Mouse (Mus musculus) small intestine, adult 2 months (tissue): ENCODE results near the gene Mpped2. TPM values are rescaled to one million over a fixed set of nuclear protein-coding genes. Genes with fewer than 3 reads are reported as not detected.

ENCODE experiments used
- H3K27ac ChIP-seq: fragments of 200-500 bp; 2 replicates; pipeline ENCODE4 v1.5.1; 2012; ENCODE audit warnings: low read depth, low read length, control low read depth, inconsistent platforms; ENCODE audit not compliant: insufficient read depth
- H3K27me3 ChIP-seq: fragments of 200-500 bp; 2 replicates; pipeline ENCODE4 v1.6.1; 2012; ENCODE audit warnings: mild to moderate bottlenecking, moderate library complexity, low read length, inconsistent platforms; ENCODE audit not compliant: control insufficient read depth, insufficient read depth
- H3K36me3 ChIP-seq: fragments of 200-500 bp; 2 replicates; pipeline ENCODE4 v1.6.1; 2012; ENCODE audit warnings: mild to moderate bottlenecking, low read length, control low read depth, inconsistent platforms; ENCODE audit not compliant: control insufficient read depth, insufficient read depth
- H3K4me1 ChIP-seq: fragments of 200-500 bp; 2 replicates; pipeline ENCODE4 v1.6.1; 2012; ENCODE audit warnings: low read length, inconsistent platforms, mixed read lengths; ENCODE audit not compliant: control insufficient read depth, insufficient read depth, insufficient read length
- H3K4me3 ChIP-seq: fragments of 200-500 bp; 2 replicates; pipeline ENCODE4 v1.5.1; 2012; ENCODE audit warnings: low read depth, mild to moderate bottlenecking, control low read depth, inconsistent platforms, low read length, moderate library complexity
- CTCF ChIP-seq: fragments of 200-500 bp; IDR thresholded peaks from 2 replicates; pipeline ENCODE4 v1.5.1; 2012; ENCODE audit warnings: low read depth, mild to moderate bottlenecking, control low read depth, inconsistent platforms, low read length, moderate library complexity, mixed read lengths; ENCODE audit not compliant: insufficient replicate concordance, insufficient read length; ENCODE audit errors: extremely low read depth
- POLR2A ChIP-seq: fragments of 200-500 bp; IDR thresholded peaks from 2 replicates; pipeline ENCODE4 v1.6.1; 2012; ENCODE audit warnings: low read depth, mild to moderate bottlenecking, control low read depth, inconsistent platforms, low read length, moderate library complexity
- WGBS: fragments of 180-500 bp; shearing (Covaris S2); methylation state at CpG from one replicate; pipeline ENCODE4 v1.1.7; 2018; 5-methylcytosine and 5-hydroxymethylcytosine counted together
- polyA plus RNA-seq: library from polyadenylated mRNA; depleted of rRNA; stranded (reverse); fragments of >200 nt; gene quantifications from 2 replicates; pipeline ENCODE4 v1.2.3, GENCODE M21; 2012

Gene Mpped2
- polyA plus RNA-seq, 1 experiment, result 0.39 TPM

DNA sequence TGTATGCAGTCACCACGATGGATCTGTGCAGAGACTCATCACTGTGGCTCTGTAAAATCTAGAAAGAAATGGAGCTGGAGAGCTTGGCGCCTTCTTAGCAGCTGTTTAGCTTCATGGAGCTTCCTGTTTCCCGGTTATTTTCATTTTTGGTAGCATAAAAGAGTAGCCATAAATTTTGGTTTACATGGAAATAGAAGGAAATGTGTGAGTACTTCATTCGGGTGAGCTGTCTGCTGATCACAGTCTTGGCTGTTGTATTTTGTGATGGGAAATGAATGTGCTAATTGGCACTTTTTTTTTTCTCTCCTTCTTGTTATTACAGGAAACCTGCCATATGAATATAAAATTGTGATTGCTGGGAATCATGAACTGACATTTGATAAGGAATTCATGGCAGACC lies 90.2 kb downstream of the Mpped2 start:
- H3K4me1 ChIP-seq, result no peaks in the 10 kb centered on the region
- 66% methylated on average over 4 of the region's 4 CpGs for whole genome bisulfite sequencing
- no peak overlapping the region for H3K4me3 ChIP-seq
- no peak for TF ChIP-seq POLR2A
- no peak for TF ChIP-seq CTCF
- H3K36me3 ChIP-seq, result no peaks in the 10 kb centered on the region
- H3K27me3 ChIP-seq, result no peaks in the 10 kb centered on the region
- no peak overlapping the region for H3K27ac ChIP-seq

DNA sequence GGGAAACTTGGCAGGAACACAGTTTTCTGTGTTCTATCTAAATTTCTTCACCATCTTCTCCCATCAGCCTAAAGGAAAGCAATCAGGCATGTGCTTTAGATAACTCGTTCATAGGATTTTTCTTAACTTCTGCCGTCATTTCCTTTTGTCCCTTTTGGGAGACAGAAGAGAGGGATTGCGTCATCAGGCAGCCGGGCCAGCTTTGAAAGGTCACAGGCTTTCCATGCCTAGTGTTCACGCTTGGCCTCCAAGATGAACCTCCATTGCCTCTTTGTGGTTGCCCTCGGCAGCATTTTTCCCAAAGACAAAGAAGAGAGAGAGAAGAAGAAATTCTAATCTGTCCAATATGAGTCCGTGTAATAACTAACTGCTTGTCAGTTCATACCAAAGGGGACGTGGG lies 95.0 kb downstream of the Mpped2 start:
- WGBS, result 57% methylated on average over 8 of the region's 8 CpGs
- H3K27me3 ChIP-seq, result no peaks in the 10 kb centered on the region
- H3K4me3 ChIP-seq, result no peak overlapping the region
- no peaks in the 10 kb centered on the region for H3K36me3 ChIP-seq
- TF ChIP-seq POLR2A (no peak), CTCF (no peak)
- no peaks in the 10 kb centered on the region for H3K4me1 ChIP-seq
- H3K27ac ChIP-seq, result no peak overlapping the region

DNA sequence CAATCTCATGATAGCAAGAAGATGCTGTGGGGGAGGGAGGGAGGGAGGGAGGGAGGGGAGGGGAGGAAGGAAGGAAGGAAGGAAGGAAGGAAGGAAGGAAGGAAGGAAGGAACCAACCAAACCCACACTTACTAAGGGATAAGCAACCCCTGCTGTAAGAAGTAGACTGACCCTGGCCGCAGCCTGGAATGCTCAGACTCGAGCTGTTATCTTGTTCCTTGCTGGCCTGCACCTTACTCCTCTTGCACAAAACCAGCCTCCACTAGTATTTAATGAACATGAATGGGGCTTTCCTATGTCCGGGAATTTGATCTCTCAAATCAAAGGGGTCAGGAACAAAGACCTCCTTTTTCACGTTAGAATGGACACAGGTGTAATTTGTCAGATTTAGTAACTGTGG lies 95.5 kb downstream of the Mpped2 start:
- Histone ChIP-seq H3K27me3 (no peaks in the 10 kb centered on the region), H3K36me3 (no peaks in the 10 kb centered on the region), H3K4me1 (no peaks in the 10 kb centered on the region), H3K4me3 (no peak overlapping the region), H3K27ac (no peak overlapping the region)
- no peak for TF ChIP-seq POLR2A
- no peak for TF ChIP-seq CTCF
- 66% methylated on average over 4 of the region's 4 CpGs for WGBS

DNA sequence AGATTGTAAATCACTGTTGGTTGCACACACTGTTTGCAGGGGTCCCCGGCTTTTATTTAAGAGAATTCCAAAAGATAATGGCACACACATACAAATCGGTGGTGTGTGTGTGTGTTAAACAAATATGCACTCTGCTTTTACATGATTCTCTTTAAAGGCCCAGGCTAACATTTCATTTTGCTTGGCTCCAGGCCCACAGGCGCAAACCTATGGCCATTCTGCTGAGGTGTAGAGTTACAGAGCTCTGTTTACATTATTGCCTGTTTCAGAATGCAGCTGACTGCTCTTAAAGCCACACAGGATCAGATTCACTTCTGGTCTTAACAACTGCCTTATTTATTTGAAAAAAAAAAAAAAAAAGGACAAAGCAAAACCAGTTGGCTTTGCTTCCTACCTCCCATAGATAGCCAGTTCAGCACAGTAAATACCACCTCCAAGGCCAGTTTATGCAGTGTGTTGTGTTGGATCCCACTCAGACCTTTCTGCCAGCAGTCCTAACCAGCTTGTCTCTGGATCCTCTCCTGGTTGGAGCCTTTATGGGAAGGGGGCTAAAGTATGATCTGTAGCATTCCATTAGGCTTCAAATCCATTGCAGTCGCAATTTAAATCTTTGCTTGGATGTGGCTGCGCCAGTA lies 96.7 kb downstream of the Mpped2 start:
- 61% methylated on average over 5 of the region's 5 CpGs for WGBS
- H3K36me3 ChIP-seq, result no peaks in the 10 kb centered on the region
- no peak overlapping the region for H3K27ac ChIP-seq

DNA sequence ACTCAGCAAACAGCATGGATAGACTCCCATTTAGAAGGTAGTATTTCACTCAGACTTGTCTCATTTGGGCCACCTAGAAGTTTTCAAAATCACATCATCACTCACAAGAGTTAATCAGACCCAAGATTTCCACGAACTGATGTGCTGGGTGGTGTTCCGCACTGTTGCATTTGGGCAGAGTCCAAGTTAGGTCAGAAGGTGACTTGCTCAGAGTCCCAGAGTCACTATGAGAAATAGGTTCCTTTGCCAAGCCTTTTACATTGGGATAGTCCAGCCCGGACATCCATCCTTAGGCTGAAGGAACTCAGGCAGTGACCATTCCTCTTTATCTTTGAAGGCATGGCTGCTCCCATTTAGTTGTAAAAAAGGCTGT lies 97.2 kb downstream of the Mpped2 start:
- H3K36me3 ChIP-seq, result no peaks in the 10 kb centered on the region
- H3K4me3 ChIP-seq, result no peak overlapping the region
- no peaks in the 10 kb centered on the region for H3K27me3 ChIP-seq
- TF ChIP-seq CTCF (no peak), POLR2A (no peak)
- WGBS, result 66% methylated on average over 3 of the region's 3 CpGs
- H3K27ac ChIP-seq, result no peak overlapping the region
- H3K4me1 ChIP-seq, result no peaks in the 10 kb centered on the region

More for the DNA sequence above, 96.7 kb downstream of the Mpped2 start:
- TF ChIP-seq POLR2A, result no peak
- no peak for TF ChIP-seq CTCF
- H3K4me3 ChIP-seq, result no peak overlapping the region
- H3K27me3 ChIP-seq, result no peaks in the 10 kb centered on the region
- no peaks in the 10 kb centered on the region for H3K4me1 ChIP-seq

DNA sequence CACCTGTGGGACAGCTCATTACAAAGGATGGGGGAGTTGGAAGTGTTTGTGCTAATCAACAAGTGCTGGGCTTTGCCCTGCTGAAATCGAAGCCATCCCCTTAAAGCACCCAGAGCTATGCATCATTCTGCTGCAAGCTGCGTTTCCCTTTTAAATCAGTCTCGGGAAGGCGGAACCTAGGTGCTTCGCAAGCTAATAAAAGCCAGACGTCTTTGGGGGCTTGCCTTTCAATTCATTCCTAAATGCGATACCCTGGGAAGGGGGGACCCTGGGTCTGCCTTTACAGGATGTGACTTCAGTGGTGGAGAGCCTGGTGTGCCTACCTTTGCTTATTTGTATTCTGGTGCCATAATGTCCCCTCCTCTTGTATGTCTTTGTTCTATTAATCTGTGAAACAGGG lies 103.2 kb downstream of the Mpped2 start:
- Histone ChIP-seq H3K36me3 (no peaks in the 10 kb centered on the region), H3K27me3 (no peaks in the 10 kb centered on the region), H3K4me3 (no peak overlapping the region), H3K4me1 (no peaks in the 10 kb centered on the region), H3K27ac (no peak overlapping the region)
- TF ChIP-seq CTCF (no peak), POLR2A (no peak)
- 53% methylated on average over 7 of the region's 7 CpGs for WGBS

DNA sequence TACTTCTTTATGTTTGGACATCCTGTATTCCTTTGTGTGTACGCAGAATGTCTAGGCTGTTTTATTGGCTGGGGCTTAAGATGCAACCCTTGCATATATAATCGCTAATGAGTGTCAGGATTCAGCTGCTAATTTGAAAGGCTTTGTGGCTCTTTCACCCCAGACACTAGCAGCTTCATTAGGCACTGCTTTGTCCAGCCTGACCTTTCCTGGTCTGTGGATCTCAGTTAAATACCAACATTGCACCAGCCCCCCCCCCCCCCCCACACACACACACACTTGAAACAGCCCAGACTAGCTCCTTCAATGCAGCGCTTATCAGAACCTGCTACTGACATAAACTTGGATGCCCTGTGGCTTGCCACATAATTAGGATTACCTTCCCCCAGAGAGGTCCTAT lies 104.8 kb downstream of the Mpped2 start:
- no peaks in the 10 kb centered on the region for H3K4me1 ChIP-seq
- no peak overlapping the region for H3K27ac ChIP-seq
- TF ChIP-seq CTCF, result no peak
- TF ChIP-seq POLR2A, result no peak
- WGBS, result 67% methylated on average over 3 of the region's 3 CpGs
- H3K27me3 ChIP-seq, result no peaks in the 10 kb centered on the region
- no peak overlapping the region for H3K4me3 ChIP-seq
- no peaks in the 10 kb centered on the region for H3K36me3 ChIP-seq
